Mouse (Mus musculus): ENCODE measurements around the gene Gpr132. TPM values are rescaled to one million over a fixed set of nuclear protein-coding genes. Genes with fewer than 3 reads are reported as not detected.
A peak's percentile ranks its signal among the peaks of the same experiment; 100 is the strongest.
"Not testable (repeated sequence)": the region's sequence is repeated elsewhere in the genome, so short reads cannot be mapped to it uniquely, and the experiment has no call there.

The Gpr132 gene
- total RNA-seq, 1 experiment from 2014 or later, result 40.9 TPM

GRCm38 (mm10) chr12:112830141-112830540 lies 37.9 kb downstream of the Gpr132 start:
- ATAC-seq (ENCODE audit: extremely low read depth, insufficient number of reproducible peaks, low FRiP score, poor library complexity, severe bottlenecking), result no peak

GRCm38 (mm10) chr12:112829244-112829864 lies 38.7 kb downstream of the Gpr132 start, which contains the start of gene Cdca4:
Gene Cdca4 (minus strand): TSS chr12:112829423.
- peak; percentile 95 for ATAC-seq (ENCODE audit: extremely low read depth, insufficient number of reproducible peaks, low FRiP score, poor library complexity, severe bottlenecking)

DNA sequence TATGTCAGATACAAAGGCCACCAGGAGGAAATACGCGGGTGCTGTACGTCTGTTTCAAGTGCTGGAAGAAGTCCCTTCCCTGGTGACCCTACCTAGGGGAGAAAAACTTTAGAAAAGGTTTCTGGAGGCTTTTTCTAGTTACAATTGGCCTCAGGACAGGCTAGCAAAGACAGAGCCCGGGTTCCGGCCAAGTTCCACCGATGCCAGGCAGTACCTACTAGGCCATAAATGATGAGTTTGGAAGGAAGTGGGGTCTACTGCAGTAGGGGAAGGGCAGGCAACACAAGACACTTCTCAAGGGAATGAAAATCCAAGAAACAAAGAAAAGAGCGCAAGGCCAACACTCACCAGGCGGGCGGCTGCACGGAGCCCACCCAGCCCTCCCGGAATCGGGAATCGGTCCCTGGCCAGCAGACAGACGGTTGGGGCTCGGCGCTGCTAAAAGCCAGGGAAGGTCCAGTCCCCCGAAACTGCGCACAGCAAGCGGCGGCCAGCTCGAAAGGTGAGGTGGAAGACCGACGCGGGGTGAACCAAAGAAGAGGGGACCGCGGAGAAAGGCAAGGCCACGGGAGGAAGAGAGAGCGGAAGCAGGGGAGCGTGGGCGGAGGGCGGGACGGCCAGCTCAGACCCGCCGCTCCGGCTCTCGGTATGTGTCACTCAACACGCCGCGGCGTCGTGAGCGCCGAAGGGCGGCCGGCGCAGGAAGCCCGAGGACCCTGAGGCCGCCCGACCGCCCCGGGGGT lies 39.4 kb downstream of the Gpr132 start:
- peak; percentile 28; the same call in 1 of the 2 replicates for ATAC-seq (ENCODE audit: extremely low read depth, insufficient number of reproducible peaks, low FRiP score, poor library complexity, severe bottlenecking)

DNA sequence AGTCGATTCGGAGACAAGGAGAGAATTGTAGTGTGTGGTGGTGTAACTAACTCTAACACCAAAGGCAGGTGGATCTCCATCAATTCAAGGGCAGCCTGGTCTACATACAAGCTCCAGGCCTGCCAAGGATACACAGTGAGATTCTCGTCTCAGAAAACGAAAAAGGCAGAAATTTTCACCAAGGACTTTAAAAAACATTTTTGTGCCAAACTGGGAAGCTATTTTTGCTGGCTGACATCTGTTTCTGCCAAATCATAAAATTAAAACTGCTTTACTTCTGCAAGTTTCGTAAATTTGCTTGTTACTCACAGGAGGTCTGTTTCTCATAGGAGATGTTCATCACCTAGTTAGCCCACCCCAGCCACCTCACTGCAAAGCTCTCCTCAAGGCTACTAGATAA lies 42.1 kb downstream of the Gpr132 start:
- ATAC-seq (ENCODE audit: extremely low read depth, insufficient number of reproducible peaks, low FRiP score, poor library complexity, severe bottlenecking), result no peak

DNA sequence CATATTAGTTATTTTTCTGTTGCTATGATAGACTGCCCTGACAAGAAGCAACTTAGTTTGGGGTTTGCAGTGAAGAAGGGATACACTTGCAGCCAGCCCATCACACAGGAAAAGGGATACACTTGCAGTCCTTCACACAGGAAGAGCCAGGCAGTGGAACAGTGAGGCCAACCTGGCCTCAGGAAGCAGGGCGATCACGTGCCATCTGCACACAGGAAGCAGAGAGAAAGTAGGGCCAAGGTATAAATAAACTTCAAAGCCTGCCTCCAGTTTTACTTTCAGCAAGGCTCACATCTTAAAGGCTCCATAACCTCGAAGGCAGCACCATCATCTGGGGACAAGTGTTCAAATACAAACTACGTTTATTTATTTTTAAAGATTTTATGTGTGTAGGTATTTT lies 44.8 kb downstream of the Gpr132 start:
- ATAC-seq (ENCODE audit: extremely low read depth, insufficient number of reproducible peaks, low FRiP score, poor library complexity, severe bottlenecking), result peak; percentile 47

GRCm38 (mm10) chr12:112822676-112823075 lies 45.4 kb downstream of the Gpr132 start:
- no peak for ATAC-seq (ENCODE audit: extremely low read depth, insufficient number of reproducible peaks, low FRiP score, poor library complexity, severe bottlenecking)

DNA sequence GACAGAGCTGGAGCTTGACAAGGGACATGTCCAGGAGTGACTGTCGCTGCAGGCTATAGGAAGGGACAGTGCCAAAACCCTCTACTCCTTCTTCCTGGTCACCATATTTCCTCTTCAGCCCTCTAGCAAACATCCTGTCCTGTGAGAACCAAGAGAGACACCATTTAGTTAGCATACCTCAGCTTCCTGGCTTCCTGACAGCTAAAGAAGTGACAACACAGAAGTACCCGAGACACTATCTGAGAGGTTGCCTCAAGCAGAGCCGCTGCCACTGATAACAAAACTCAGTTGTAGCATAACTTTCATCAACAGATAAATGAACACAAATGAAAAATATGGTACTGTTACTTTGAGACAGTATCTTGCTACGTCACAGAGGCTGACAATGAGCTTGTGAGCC lies 46.1 kb downstream of the Gpr132 start:
- ATAC-seq (ENCODE audit: extremely low read depth, insufficient number of reproducible peaks, low FRiP score, poor library complexity, severe bottlenecking), result no peak

DNA sequence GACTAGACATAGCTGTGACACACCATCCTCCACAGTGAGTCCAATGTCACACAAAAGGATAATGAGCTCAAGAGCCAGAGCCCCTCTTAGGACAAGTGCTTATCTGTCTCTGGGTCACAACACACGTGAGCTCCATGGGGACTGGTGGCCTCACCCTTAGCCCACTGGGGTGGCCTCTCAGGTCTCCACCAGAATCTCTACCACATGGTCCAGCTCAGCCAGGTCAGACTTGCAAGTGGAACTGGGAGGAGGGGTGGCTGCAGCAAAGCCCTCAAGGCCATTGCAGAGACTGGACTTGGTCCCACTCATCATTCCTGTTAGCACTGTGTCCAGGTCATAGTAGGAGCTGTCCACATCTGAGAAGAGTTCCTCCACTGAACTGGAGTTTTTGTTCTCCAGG lies 46.8 kb downstream of the Gpr132 start:
- no peak for ATAC-seq (ENCODE audit: extremely low read depth, insufficient number of reproducible peaks, low FRiP score, poor library complexity, severe bottlenecking)

DNA sequence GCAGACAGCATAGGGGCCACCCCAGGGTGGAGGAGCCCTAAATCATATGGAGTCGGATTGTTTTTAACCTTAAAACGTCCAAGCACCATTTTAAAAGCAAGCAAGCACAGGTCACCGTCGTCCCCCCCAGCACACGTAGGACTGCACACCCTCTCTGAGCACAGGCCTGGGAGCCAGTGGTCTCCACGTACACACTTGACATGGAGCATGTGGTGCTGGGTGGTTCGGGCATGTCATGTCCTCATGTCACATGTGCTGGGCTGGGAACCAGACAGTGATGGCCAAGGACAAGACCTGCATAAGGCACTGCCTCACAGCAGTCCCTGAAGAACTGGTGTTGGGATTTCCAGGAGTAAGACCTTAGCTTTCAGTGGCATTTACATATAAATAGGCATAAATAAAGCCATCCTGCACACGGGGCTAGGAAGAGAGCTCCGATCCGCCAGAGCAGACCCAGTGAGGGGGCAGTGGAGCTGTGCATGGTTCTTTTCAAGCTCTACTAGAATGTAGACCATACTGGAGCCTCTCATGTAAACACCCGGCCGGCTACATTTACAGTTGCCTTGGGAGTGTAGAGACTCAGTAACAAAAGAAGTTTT lies 47.5 kb downstream of the Gpr132 start:
- ATAC-seq (ENCODE audit: extremely low read depth, insufficient number of reproducible peaks, low FRiP score, poor library complexity, severe bottlenecking), result no peak

- ATAC-seq (ENCODE audit: extremely low read depth, insufficient number of reproducible peaks, low FRiP score, poor library complexity, severe bottlenecking), result no peak
Observed at GRCm38 (mm10) chr12:112819057-112819662, 48.9 kb downstream of the Gpr132 start.

DNA sequence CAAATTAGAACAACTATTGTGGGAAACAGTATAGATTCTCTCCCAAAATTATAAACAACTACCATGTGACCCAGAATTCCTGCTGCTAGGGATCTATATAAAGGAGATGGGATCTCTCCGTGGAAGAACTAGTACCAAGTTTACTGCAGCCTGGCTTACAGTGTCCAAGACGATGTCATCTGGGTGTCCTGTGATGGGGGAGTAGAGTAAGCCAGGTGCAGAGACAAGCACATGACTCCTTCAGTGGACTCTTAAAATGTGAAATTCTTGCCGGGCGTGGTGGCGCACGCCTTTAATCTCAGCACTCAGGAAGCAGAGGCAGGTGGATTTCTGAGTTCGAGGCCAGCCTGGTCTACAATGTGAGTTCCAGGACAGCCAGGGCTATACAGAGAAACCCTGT lies 51.2 kb downstream of the Gpr132 start:
- ATAC-seq (ENCODE audit: extremely low read depth, insufficient number of reproducible peaks, low FRiP score, poor library complexity, severe bottlenecking), result not testable (repeated sequence)

DNA sequence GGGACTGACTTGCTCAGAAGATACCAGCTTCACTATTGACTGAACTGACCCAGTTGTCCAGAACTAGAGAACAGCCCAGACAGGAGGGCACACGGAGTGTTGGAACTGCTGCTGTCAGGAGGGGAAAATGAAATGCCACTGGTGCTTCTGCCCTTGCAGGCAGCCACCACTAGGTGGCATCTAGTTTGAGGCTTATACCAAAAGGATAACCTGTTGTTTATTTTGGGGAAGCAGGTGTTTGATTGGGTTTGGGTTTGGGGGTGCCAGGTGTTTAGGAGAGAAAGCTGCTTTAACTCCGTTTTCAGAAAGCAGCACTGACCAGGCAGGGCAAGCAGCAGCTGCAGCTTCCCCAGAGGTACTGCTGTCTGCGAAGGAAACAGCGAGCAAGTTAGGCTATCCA lies 51.7 kb downstream of the Gpr132 start:
- peak; percentile 66 for ATAC-seq (ENCODE audit: extremely low read depth, insufficient number of reproducible peaks, low FRiP score, poor library complexity, severe bottlenecking)

GRCm38 (mm10) chr12:112814682-112815470 lies 53.2 kb downstream of the Gpr132 start:
- no peak for ATAC-seq (ENCODE audit: extremely low read depth, insufficient number of reproducible peaks, low FRiP score, poor library complexity, severe bottlenecking)

- no peak for ATAC-seq (ENCODE audit: extremely low read depth, insufficient number of reproducible peaks, low FRiP score, poor library complexity, severe bottlenecking)
Observed at GRCm38 (mm10) chr12:112813370-112813769, 54.7 kb downstream of the Gpr132 start.

DNA sequence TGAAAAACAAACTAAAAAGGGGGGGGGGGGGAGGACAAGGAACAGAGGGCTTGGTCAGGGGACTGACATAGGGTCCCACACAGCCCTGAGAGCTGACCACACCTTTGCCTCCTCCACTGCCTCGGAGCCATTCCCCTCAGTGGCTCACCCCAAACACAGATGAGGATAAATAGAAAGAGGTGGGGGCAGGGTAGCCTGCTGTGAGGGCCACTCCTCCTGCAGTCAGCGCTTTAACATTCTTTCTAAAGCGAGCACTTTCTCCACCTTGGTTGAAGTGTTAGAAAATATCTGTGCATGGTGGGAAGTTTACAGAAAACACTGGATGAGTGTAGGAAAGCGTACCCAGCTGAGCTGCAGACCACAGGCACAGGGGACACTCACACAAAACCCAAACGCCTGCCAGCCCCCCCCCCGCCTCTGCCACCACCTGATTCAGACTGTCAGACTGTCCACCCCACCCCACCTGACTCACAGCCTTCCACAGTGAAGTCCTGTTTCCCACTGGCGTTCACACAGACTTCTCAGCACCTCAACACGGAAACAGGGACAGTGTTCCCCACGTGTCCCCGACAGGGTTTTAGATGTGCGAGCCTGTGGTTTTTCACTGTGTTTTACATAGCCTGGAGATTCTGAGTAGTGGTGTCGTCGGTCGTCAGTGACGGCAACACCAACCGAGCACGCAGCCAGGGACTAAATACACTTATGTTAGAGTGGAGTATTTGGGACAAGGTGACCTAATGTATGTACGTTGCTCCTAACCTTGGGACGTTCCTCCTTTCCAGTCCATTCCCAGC lies 57.7 kb downstream of the Gpr132 start:
- no peak for ATAC-seq (ENCODE audit: extremely low read depth, insufficient number of reproducible peaks, low FRiP score, poor library complexity, severe bottlenecking)

GRCm38 (mm10) chr12:112809641-112810040 lies 58.4 kb downstream of the Gpr132 start:
- no peak for ATAC-seq (ENCODE audit: extremely low read depth, insufficient number of reproducible peaks, low FRiP score, poor library complexity, severe bottlenecking)

DNA sequence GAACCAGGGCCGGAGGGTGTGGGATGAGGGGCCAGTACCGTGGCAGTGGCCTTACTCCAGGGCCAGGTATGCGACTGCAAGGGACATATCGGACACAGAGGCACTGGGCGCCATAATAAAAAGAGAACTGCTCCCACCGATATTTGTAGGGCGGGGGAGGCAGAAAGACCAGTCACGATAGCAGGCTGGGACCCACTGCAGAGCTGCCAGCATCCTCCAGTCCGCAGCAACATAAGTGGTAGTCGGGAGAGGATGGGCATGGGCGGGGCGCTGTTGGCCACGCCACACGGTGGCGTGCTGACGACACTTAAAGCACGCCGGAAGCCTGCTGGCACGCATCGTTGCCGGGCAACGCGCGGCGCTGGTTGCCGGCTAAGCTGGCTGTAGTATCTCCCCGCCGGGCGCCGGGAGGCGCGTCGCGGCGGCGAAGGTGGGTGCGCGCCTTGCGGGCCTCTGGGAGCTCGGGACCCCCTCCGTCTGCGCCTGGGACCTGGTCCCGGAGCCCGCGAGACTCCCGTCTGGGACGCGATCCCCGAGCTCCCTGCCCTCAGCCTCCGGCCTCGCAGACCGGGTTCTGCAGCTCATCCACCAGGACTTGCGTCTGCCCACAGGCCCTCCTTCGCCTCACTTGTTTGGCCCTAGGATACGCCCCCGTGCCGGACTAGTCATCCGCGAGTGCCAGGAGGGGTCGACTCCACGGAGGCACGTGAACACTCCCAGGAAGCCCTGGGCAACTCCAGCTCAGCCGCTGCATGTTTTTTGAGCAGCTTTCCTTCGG lies 59.3 kb downstream of the Gpr132 start, which contains the start of gene Clba1:
Gene Clba1 (plus strand): TSS at position 351 of the 778 bp plus-strand sequence.
- ATAC-seq (ENCODE audit: extremely low read depth, insufficient number of reproducible peaks, low FRiP score, poor library complexity, severe bottlenecking), result peak; percentile 90
